Mouse (Mus musculus) heart, adult 2 months (tissue): ENCODE data around the gene Fmn2. TPM values are rescaled to one million over a fixed set of nuclear protein-coding genes. Genes with fewer than 3 reads are reported as not detected.

Experiments
- DNase-seq, 2 experiments: peaks; one replicate each; pipeline ENCODE4 v3.0.0; 2021
- H3K27ac ChIP-seq: fragments of 200-600 bp; 2 replicates; pipeline ENCODE4 v1.8.1; 2022
- H3K27me3 ChIP-seq: fragments of 200-500 bp; 2 replicates; pipeline ENCODE4 v1.6.1; 2012; ENCODE audit warnings: mild to moderate bottlenecking, low read length, inconsistent platforms, mixed read lengths; ENCODE audit not compliant: control insufficient read depth, insufficient read depth
- H3K36me3 ChIP-seq: fragments of 200-500 bp; 2 replicates; pipeline ENCODE4 v1.6.1; 2012; ENCODE audit warnings: low read length, inconsistent platforms; ENCODE audit not compliant: control insufficient read depth, insufficient read depth
- H3K4me1 ChIP-seq: fragments of 200-500 bp; 2 replicates; pipeline ENCODE4 v1.6.1; 2011; ENCODE audit warnings: low read length; ENCODE audit not compliant: control insufficient read depth, insufficient read depth
- H3K4me3 ChIP-seq: fragments of 200-600 bp; 2 replicates; pipeline ENCODE4 v1.8.1; 2022
- H3K79me2 ChIP-seq: fragments of 200-500 bp; replicated peaks from 2 replicates; pipeline ENCODE4 v1.6.1; 2012; ENCODE audit warnings: mild to moderate bottlenecking, inconsistent platforms, low read length, moderate library complexity, mixed read lengths; ENCODE audit not compliant: control insufficient read depth, insufficient read depth
- H3K9ac ChIP-seq: fragments of 200-500 bp; 2 replicates; pipeline ENCODE4 v1.6.1; 2012; ENCODE audit warnings: low read depth, mild to moderate bottlenecking, control low read depth, inconsistent platforms, low read length, mixed read lengths
- CTCF ChIP-seq: fragments of 200-600 bp; IDR thresholded peaks from 2 replicates; pipeline ENCODE4 v1.8.1; 2022; ENCODE audit warnings: antibody characterized with exemption, mild to moderate bottlenecking, moderate library complexity
- EP300 ChIP-seq: fragments of 200-500 bp; IDR thresholded peaks from 2 replicates; pipeline ENCODE4 v1.6.1; 2011; ENCODE audit warnings: low read depth, low read length, control low read depth; ENCODE audit not compliant: insufficient read depth
- POLR2A ChIP-seq: fragments of 200-500 bp; IDR thresholded peaks from 2 replicates; pipeline ENCODE4 v1.6.1; 2011; ENCODE audit warnings: mild to moderate bottlenecking, low read depth, low read length, control low read depth; ENCODE audit not compliant: insufficient read depth
- WGBS: fragments of 180-500 bp; shearing (Covaris S2); methylation state at CpG from one replicate; pipeline ENCODE4 v1.1.7; 2018; 5-methylcytosine and 5-hydroxymethylcytosine counted together
- intact Hi-C: fragments of 180-260 bp; cut with DNase I; formaldehyde crosslinking; loops from one replicate; pipeline ENCODE4 v1.15.1; 2025
- polyA plus RNA-seq: library from polyadenylated mRNA; depleted of rRNA; stranded (reverse); fragments of >200 nt; gene quantifications from 2 replicates; pipeline ENCODE4 v1.2.3, GENCODE M21; 2012
- total RNA-seq, 2 experiments: library from RNA; stranded (reverse); gene quantifications; 2 replicates each; pipeline ENCODE4 v1.2.3; 2021

The Fmn2 gene
- total and polyA plus RNA-seq, 3 experiments, result 0.06 to 0.41 (median 0.21) TPM

- Histone ChIP-seq H3K4me1 (no peaks in the 10 kb centered on the region), H3K36me3 (no peaks in the 10 kb centered on the region), H3K79me2 (no peaks in the 10 kb centered on the region), H3K27ac (no peak overlapping the region), H3K4me3 (no peak overlapping the region), H3K9ac (no peak overlapping the region), H3K27me3 (no peaks in the 10 kb centered on the region)
- DNase-seq, result no peak
- intact Hi-C loops, result no loop called here
- TF ChIP-seq POLR2A (no peak), EP300 (no peak), CTCF (no peak)
- WGBS, result 71% methylated on average over 2 of the region's 2 CpGs
These were observed 241.0 kb downstream of the Fmn2 start for GRCm38 (mm10) chr1:174742667-174743066.

DNA sequence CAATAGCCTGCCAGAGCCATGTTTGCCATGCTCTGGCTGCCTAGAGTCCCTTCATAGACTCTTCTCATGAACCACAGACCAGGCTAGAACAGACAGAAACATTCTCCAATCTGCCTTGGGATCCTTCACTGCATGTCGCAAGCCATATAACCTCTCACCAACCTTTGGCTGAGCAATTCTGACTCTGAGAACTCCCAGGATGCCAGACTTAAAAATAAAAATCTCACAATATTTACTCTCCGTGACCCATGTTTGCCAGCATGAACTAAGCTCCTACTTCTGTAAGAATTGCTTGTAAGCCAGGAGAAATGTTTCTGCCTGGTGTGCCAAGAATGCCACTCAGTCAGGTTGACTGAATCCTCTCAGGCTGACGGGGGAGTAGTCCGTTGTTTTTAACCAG lies 246.9 kb downstream of the Fmn2 start:
- no peaks in the 10 kb centered on the region for H3K4me1 ChIP-seq
- no peak overlapping the region for H3K9ac ChIP-seq
- no peak for TF ChIP-seq POLR2A
- no peak for TF ChIP-seq CTCF
- TF ChIP-seq EP300, result no peak
- no peaks in the 10 kb centered on the region for H3K79me2 ChIP-seq
- H3K27ac ChIP-seq, result no peak overlapping the region
- intact Hi-C loops, result no loop called here
- DNase-seq, result no peak
- WGBS, result 85% methylated on average over 4 of the region's 4 CpGs
- no peak overlapping the region for H3K4me3 ChIP-seq
- no peaks in the 10 kb centered on the region for H3K27me3 ChIP-seq
- no peaks in the 10 kb centered on the region for H3K36me3 ChIP-seq

GRCm38 (mm10) chr1:174750893-174751461 lies 249.4 kb downstream of the Fmn2 start:
- no peak overlapping the region for H3K4me3 ChIP-seq
- no peaks in the 10 kb centered on the region for H3K27me3 ChIP-seq
- no peaks in the 10 kb centered on the region for H3K4me1 ChIP-seq
- H3K9ac ChIP-seq, result no peak overlapping the region
- intact Hi-C loops, result no loop called here
- no peak for TF ChIP-seq POLR2A
- no peak for TF ChIP-seq CTCF
- no peak for TF ChIP-seq EP300
- DNase-seq, result no peak
- no peaks in the 10 kb centered on the region for H3K79me2 ChIP-seq
- 41% methylated on average over 3 of the region's 3 CpGs for WGBS
- H3K27ac ChIP-seq, result no peak overlapping the region
- no peaks in the 10 kb centered on the region for H3K36me3 ChIP-seq

DNA sequence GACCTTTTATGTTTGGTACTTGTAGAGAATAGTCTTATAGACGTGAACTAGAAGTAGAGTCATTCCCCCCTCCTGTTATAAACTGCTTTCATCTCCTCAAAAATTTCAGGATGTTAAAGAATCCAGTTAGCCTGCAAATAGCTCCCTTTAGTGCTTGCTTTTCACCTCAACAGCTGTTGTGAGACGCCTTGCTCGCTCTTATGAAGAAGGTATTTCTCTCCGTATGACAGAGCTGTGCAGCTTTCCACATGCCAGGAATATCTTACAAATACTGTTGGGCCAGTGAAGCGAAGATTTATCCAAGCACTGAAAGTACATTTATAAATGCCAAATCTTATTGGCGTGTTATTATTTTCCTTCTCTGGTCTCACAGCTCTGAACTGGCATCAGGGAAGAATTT lies 257.7 kb downstream of the Fmn2 start:
- TF ChIP-seq POLR2A (no peak), EP300 (no peak), CTCF (no peak)
- DNase-seq, result no peak
- intact Hi-C loops, result no loop called here
- Histone ChIP-seq H3K4me1 (no peaks in the 10 kb centered on the region), H3K36me3 (no peaks in the 10 kb centered on the region), H3K27me3 (no peaks in the 10 kb centered on the region), H3K9ac (no peak overlapping the region), H3K27ac (no peak overlapping the region), H3K4me3 (no peak overlapping the region), H3K79me2 (no peaks in the 10 kb centered on the region)
- WGBS, result 75% methylated on average over 6 of the region's 6 CpGs

DNA sequence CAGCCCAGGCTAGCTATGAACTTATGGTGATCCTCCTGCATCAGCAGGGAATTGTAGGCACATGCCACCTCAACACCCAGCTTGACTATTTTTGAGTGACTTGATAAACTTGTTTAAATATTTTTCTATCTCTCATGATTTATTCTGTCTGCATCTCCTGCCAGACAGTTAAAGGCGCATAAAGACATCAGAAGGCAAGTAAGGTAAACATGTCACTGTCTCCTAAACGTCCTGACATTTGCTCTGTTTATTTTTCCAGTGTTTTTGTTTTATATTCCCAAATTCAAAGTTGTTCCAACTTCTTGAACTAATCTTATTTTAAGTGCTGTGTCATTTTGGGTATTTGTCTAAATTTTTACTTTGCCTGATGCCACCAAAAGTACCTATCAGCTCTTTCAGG lies 264.1 kb downstream of the Fmn2 start:
- Histone ChIP-seq H3K27me3 (no peaks in the 10 kb centered on the region), H3K27ac (no peak overlapping the region), H3K79me2 (no peaks in the 10 kb centered on the region), H3K36me3 (no peaks in the 10 kb centered on the region), H3K9ac (no peak overlapping the region), H3K4me3 (no peak overlapping the region), H3K4me1 (no peaks in the 10 kb centered on the region)
- 37% methylated on average over 2 of the region's 2 CpGs for WGBS
- TF ChIP-seq EP300 (no peak), CTCF (no peak), POLR2A (no peak)
- intact Hi-C loops, result no loop called here
- DNase-seq, result no peak

- no peak for DNase-seq
- TF ChIP-seq CTCF (no peak), POLR2A (no peak), EP300 (no peak)
- Histone ChIP-seq H3K4me3 (no peak overlapping the region), H3K79me2 (no peaks in the 10 kb centered on the region), H3K27me3 (no peaks in the 10 kb centered on the region), H3K9ac (no peak overlapping the region), H3K36me3 (no peaks in the 10 kb centered on the region), H3K4me1 (no peaks in the 10 kb centered on the region), H3K27ac (no peak overlapping the region)
- intact Hi-C loops, result no loop called here
- WGBS, result 92% methylated on average over 3 of the region's 3 CpGs
These were observed 265.2 kb downstream of the Fmn2 start for GRCm38 (mm10) chr1:174766852-174767251.

- Histone ChIP-seq H3K79me2 (no peaks in the 10 kb centered on the region), H3K9ac (no peak overlapping the region), H3K4me3 (no peak overlapping the region), H3K27me3 (no peaks in the 10 kb centered on the region), H3K27ac (no peak overlapping the region), H3K4me1 (no peaks in the 10 kb centered on the region), H3K36me3 (no peaks in the 10 kb centered on the region)
- WGBS, result 78% methylated on average over 4 of the region's 4 CpGs
- TF ChIP-seq CTCF, result no peak
- TF ChIP-seq EP300, result no peak
- TF ChIP-seq POLR2A, result no peak
- intact Hi-C loops, result no loop called here
- no peak for DNase-seq
These were observed 270.3 kb downstream of the Fmn2 start for GRCm38 (mm10) chr1:174771871-174772281.
